Mouse (Mus musculus): Measurements from ENCODE around the gene Slc16a4. TPM values are rescaled to one million over a fixed set of nuclear protein-coding genes. Genes with fewer than 3 reads are reported as not detected.
A peak's percentile ranks its signal among the peaks of the same experiment; 100 is the strongest.
"Not testable (repeated sequence)": the region's sequence is repeated elsewhere in the genome, so short reads cannot be mapped to it uniquely, and the experiment has no call there.

The Slc16a4 gene
- polyA plus RNA-seq, 1 experiment, result 1.0 TPM

- DNase-seq (ENCODE audit: low spot score), result no peak
These were observed 4.8 kb downstream of the Slc16a4 start for GRCm38 (mm10) chr3:107295672-107296360.

DNA sequence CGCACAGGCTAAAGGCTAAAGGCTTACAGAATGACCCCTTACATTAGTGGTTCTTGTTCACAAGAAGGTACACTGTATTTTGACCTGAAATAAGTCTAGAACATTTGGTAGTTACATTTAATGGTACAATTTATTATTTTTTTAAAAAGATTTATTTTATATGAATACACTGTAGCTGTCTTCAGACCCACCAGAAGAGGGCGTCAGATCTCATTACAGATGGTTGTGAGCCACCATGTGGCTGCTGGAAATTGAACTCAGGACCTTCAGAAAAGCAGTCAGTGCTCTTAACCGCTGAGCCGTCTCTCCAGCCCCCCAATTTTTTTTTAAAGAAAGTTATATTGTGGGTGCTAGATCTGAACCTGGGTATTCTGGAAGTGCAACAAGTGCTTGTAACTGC, 5.9 kb downstream of the Slc16a4 start:
- DNase-seq (ENCODE audit: low spot score), result not testable (repeated sequence)

DNA sequence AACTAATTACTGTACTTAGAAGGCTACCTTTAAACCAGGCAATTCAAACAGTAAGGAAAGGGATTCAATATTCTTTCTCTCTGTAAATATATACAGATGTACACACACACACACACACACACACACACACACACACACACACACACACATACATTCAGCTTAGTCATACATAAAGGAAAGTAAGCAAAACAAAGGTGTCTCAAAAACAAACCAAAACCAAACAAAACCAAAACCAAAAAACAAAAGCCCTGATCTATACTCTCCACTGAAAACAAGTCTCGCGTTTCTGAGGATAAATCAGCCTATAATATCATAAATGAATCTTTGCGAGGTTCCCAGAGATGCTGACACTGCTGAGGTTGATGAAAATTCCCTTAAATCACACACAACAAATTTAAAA, 26.3 kb downstream of the Slc16a4 start:
- DNase-seq (ENCODE audit: low spot score), result no peak

DNA sequence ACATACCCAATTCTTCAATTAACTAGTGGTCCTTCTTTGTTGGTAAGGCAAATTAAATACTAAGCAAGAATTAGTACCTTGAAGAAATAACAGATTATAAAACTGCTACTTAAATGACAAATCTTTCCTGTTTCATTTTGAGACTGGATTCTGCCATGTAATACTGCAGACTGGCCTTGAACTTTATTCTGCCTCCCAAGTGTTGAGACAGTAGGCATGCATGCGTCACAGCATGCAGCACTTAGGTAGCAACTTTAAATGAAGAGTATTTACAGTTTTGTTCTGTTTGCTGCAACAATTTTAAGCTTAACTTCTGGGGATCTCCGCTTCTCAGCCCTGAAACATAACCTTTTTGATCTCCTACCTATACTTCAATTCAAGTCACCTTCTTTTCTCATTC, 30.1 kb downstream of the Slc16a4 start:
- no peak for DNase-seq (ENCODE audit: low spot score)

GRCm38 (mm10) chr3:107321776-107322175, 30.7 kb downstream of the Slc16a4 start:
- DNase-seq (ENCODE audit: low spot score), result no peak

DNA sequence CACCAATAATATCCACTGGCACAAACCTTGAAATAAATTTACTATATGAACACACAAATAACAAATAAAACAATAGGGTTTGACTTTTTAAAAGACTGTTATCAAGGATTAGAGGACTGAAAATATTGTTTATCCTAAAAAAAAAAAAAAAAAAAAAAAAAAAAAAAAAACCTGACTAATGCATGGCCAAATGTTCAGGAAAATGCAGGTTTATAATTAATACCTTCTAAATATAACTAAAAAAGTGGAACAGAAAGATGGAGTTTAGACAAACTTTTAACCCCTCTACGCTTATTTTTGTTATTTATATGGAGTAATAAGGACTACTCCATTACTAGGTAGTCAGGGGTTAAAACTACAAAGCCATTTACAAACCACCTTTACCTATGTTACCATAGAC, 35.4 kb downstream of the Slc16a4 start:
- DNase-seq (ENCODE audit: low spot score), result no peak

- DNase-seq (ENCODE audit: low spot score), result no peak
These were observed 39.7 kb downstream of the Slc16a4 start for GRCm38 (mm10) chr3:107330503-107331424.

GRCm38 (mm10) chr3:107331746-107332126, 40.7 kb downstream of the Slc16a4 start:
- DNase-seq (ENCODE audit: low spot score), result no peak

GRCm38 (mm10) chr3:107332127-107332959, 41.3 kb downstream of the Slc16a4 start:
- peak; percentile 54 for DNase-seq (ENCODE audit: low spot score)

- DNase-seq (ENCODE audit: low spot score), result peak; percentile 78
These were observed 41.9 kb downstream of the Slc16a4 start for GRCm38 (mm10) chr3:107332960-107333380.

DNA sequence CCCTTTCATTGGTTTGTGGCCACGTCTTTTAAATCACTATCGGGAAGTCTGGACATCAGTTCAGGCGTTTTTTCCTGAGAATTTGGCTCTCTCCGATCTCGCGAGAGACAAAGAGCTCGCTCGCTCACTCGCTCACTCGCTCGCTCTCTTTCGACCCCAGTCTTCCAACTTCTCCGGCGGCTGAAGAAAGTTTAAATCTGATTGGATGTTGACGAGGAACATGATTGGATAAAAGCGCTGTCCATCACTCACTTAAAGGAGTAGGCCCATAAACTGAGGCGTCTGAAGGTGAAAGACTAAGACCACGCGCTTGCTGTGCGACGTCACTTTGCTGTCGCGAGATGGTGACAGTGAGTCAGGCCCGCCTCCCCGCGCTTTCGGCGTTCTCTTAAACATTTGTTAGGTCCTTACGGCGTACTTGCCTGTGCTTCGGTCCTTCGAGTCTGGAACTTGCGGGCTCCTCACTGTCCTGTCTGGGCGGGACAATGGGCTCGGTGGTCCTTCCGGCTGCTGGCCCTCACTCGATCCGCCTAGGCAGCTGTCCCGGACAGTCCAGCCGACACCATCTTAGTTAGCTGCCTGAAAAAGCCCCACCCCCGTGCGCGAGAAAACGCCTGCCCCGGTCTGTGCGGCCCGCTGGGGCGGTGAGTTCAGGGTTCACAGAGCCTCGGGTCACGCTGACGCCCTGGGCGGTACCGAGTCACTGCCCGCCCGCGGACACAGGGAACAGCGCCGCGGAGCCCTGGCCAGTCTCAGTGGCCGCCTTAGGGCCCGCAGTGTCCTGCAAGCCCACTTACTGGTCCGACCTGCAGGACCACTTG, 42.6 kb downstream of the Slc16a4 start, which contains the start of gene Rbm15:
Rbm15 (minus strand) TSS at position 293 of the 821 bp plus-strand sequence.
- DNase-seq (ENCODE audit: low spot score), result peak; percentile 94

DNA sequence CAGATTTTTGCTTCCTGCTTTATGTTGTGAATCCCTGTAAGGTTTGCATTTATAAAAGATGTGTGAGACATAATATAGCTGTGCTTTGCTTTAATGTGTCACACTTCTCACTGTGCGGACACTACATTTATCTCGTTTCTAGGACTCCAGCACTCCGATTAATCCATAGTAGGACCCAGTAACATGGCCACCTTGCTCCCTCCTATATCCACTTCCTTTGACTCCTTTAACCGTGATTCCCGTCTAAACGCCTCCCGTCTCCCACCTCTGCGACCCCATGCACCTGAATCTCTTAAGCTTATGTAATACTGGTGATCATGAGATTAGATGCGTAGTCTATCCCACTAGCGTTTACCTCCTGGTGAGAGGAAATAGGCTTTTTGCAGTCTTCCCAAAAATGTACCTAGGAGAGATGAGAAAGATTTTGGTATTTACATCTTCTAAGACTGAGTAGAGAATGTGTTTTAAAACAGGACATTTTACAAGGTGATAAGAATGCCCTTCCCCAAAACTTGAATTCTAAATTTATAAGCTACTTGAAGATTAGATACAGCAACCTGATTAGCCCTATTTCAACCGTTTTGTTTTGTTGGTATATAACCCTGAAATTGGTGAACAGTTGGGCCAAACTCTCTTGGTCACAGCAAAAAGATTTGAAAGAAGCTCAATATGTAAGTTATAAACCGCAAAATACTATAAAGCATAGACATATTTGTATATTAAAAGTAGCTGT, 43.3 kb downstream of the Slc16a4 start:
- no peak for DNase-seq (ENCODE audit: low spot score)

DNA sequence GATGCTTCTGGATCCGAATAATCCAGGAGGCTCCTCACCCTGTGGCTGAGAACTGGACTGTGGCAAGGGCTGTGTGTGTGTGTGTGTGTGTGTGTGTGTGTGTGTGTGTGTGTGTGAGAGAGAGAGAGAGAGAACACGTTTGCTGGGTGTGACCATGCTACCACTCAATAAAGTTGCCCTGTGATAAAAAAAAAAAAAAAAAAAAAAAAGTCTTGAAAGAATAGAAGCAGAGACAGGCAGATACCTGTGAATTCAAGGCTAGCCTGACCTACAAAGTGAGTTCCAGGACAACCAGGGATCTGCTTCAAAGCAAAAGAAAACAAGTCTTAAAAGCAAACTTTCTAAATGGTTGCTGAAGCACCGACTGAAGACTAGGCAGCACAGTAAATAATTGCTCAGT, 52.9 kb downstream of the Slc16a4 start:
- DNase-seq (ENCODE audit: low spot score), result no peak

DNA sequence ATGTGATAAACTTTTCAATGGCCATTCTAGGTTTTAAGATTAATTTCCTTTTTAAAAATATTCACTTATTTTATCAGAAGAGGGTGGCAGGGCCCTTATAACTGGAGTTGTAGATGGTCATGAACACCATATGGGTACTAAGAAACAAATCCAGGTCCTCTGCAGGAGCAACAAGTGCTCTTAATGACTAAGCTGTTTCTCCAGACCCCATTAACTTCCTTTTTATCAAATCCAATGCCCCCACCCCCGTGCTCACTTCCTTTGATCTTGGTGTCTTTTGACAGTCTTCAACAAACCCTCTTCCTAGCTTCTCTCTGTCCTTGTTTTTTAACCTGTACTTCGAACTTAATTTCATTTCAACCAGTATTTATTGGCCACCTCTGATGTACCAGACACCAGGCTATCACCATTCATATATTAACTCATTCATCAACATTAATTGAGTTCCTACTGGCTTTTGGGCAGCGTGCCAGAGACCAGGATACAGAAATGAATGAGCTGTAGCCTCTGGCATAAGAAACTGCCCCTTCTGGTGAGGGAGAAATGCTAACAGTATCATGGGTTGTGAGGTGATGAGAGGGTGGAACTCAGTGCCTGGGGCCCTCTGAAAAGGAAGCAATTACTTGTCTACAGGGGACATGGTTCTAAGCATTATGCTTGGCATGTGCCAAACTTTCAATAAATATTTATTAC, 54.1 kb downstream of the Slc16a4 start:
- no peak for DNase-seq (ENCODE audit: low spot score)

GRCm38 (mm10) chr3:107349006-107349405, 58.0 kb downstream of the Slc16a4 start:
- no peak for DNase-seq (ENCODE audit: low spot score)

GRCm38 (mm10) chr3:107351706-107352105, 60.7 kb downstream of the Slc16a4 start:
- DNase-seq (ENCODE audit: low spot score), result no peak

DNA sequence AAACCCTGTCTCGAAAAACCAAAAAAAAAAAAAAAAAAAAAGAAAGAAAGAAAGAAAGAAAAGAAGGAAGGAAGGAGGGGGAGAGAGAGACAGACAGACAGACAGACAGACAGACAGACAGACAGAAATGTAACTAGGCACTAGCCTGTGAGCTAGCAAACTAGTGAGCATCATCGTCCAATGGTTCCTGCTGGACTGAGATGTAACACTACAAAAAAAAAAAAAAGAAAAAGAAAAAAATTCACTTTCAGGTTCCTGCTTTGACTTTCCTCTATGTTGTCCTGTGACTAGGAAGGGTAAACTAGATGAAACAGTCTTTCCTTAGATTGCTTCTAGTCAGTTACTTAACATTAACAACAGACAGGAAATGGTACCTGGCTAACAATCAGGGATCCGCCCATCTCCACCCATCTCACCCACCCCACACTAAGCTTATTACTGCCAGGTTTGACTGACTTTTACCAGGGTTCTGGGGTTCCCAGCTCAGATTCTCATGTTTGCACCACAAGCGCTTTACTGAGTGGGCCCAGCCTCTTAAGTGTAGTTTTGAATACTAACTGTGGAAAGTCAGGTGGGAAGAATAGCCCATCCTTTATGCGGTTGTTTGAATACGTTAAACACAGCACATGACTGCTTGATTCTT, 64.7 kb downstream of the Slc16a4 start:
- DNase-seq (ENCODE audit: low spot score), result no peak

DNA sequence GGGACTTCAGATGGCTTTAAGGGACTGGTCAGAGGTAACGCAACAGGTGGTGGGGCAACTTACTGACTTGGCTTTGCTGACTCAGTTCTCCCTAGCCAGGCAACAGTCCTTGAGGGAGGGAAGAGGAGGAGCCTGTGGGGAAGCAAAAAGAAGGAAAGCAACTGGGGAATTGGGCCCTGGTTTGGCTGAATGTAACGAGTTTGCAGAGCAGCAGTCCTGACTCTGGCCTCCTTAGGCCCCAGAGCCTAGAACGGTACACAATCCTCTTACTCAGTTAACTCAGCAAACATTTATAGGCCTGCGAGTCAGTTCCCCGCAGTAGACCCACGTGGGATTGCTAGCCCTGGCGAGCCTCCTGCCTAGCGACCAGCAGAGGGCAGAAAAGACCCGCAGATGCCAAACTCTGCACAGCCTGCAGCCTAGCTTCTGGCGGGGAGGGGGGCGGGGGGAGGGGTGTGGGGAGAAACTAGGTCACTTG, 66.0 kb downstream of the Slc16a4 start:
- DNase-seq (ENCODE audit: low spot score), result peak; percentile 64

DNA sequence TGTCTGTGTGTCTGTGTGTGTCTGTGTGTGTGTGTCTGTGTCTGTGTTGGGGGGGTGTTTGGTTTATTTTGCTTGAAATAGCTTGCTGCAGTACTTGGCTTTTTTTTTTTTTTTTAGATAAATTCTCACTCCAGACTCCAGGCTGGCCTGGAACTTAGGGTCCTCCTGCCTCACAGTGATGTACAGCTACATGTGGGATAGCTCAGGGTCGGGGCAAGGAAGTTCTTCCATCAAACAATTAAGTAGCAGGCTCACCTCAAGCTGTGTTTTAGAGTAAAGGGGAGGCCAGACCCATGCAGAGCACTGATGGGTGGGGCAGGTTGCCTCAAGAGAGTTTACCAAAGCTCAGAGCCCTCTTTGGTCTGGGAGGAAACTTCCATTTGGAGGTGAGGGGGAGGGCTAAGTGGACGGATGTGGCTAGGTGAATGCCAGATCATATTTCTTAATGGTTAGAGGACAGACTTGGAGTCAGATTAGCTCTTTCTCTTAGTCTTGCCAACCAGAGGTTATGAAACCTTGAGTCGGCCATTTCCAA, 66.7 kb downstream of the Slc16a4 start:
- no peak for DNase-seq (ENCODE audit: low spot score)

Measured in urinary bladder, adult 2 months (tissue).